Mouse (Mus musculus) gonadal fat pad, adult 2 months (tissue): ENCODE results near the gene Trappc6a. TPM values are rescaled to one million over a fixed set of nuclear protein-coding genes. Genes with fewer than 3 reads are reported as not detected.

ENCODE experiments used
- DNase-seq: peaks from one replicate; pipeline ENCODE4 v3.0.0-alpha.2; 2012; ENCODE audit warnings: low read depth
- polyA plus RNA-seq: library from polyadenylated mRNA; depleted of rRNA; stranded (reverse); fragments of >200 nt; gene quantifications from 2 replicates; pipeline ENCODE4 v1.2.3, GENCODE M21; 2012; rRNA removed

The Trappc6a gene
- polyA plus RNA-seq, 1 experiment = 128 TPM

- no peak for DNase-seq
Measured at GRCm38 (mm10) chr7:19561431-19561764, 53.2 kb downstream of the Trappc6a start.

GRCm38 (mm10) chr7:19561765-19562642 is 53.8 kb downstream of the Trappc6a start:
- DNase-seq = no peak

- DNase-seq = no peak
Measured at GRCm38 (mm10) chr7:19562643-19563410, 54.6 kb downstream of the Trappc6a start, which contains the start of gene Ppp1r37. Gene Ppp1r37 (minus strand): TSS chr7:19563076.

GRCm38 (mm10) chr7:19563884-19564283 is 55.7 kb downstream of the Trappc6a start:
- DNase-seq = no peak

GRCm38 (mm10) chr7:19564455-19564854 is 56.3 kb downstream of the Trappc6a start:
- no peak for DNase-seq

Other genes starting within 250 kb of the Trappc6a start
- gene Vasp, start 236.6 kb upstream of the Trappc6a start, polyA plus RNA-seq = 61.0 and 82.5 TPM in 2 replicates
- gene Ppm1n, start 228.3 kb upstream of the Trappc6a start, polyA plus RNA-seq = not detected in 2 replicates
- 30.6 and 59.5 TPM in 2 replicates for gene Rtn2, start 225.8 kb upstream of the Trappc6a start, polyA plus RNA-seq
- gene Fosb, start 198.3 kb upstream of the Trappc6a start, polyA plus RNA-seq = 0.89 and 1.1 TPM in 2 replicates
- 49.0 and 57.8 TPM in 2 replicates for gene Ercc1, start 163.6 kb upstream of the Trappc6a start, polyA plus RNA-seq
- gene Cd3eap, start 148.9 kb upstream of the Trappc6a start, polyA plus RNA-seq = 4.5 and 5.3 TPM in 2 replicates
- 13.3 and 14.8 TPM in 2 replicates for gene Ppp1r13l, start 148.6 kb upstream of the Trappc6a start, polyA plus RNA-seq
- 32.0 and 47.0 TPM in 2 replicates for gene Ercc2, start 126.4 kb upstream of the Trappc6a start, polyA plus RNA-seq
- gene Klc3, start 104.3 kb upstream of the Trappc6a start, polyA plus RNA-seq = 20.9 and 27.8 TPM in 2 replicates
- gene Ckm, start 103.6 kb upstream of the Trappc6a start, polyA plus RNA-seq = 37.3 and 62.7 TPM in 2 replicates
- 12.1 and 12.3 TPM in 2 replicates for gene Mark4, start 49.6 kb upstream of the Trappc6a start, polyA plus RNA-seq
- gene Exoc3l2, start 45.1 kb upstream of the Trappc6a start, polyA plus RNA-seq = 5.1 and 5.3 TPM in 2 replicates
- 10.9 TPM in 2 replicates for gene Bloc1s3, start within 50 bp of the Trappc6a start, polyA plus RNA-seq
- 0.35 and 0.56 TPM in 2 replicates for gene Nkpd1, start 9.4 kb downstream of the Trappc6a start, polyA plus RNA-seq
- gene Ppp1r37, start 54.7 kb downstream of the Trappc6a start, polyA plus RNA-seq = 104 and 109 TPM in 2 replicates
- gene Zfp296, start 68.9 kb downstream of the Trappc6a start, polyA plus RNA-seq = 2.0 and 2.7 TPM in 2 replicates
- gene Gemin7, start 69.2 kb downstream of the Trappc6a start, polyA plus RNA-seq = 70.7 and 100 TPM in 2 replicates
- gene Clasrp, start 96.1 kb downstream of the Trappc6a start, polyA plus RNA-seq = 56.3 and 60.1 TPM in 2 replicates
- gene Relb, start 121.0 kb downstream of the Trappc6a start, polyA plus RNA-seq = 21.9 and 23.9 TPM in 2 replicates
- gene Clptm1, start 156.6 kb downstream of the Trappc6a start, polyA plus RNA-seq = 152 and 174 TPM in 2 replicates
- gene Apoc2, start 169.5 kb downstream of the Trappc6a start, polyA plus RNA-seq = 2.1 and 4.1 TPM in 2 replicates
- not detected in 2 replicates for gene Gm44805, start 173.0 kb downstream of the Trappc6a start, polyA plus RNA-seq
- 8.7 and 13.2 TPM in 2 replicates for gene Apoc4, start 173.1 kb downstream of the Trappc6a start, polyA plus RNA-seq
- gene Apoc1, start 184.3 kb downstream of the Trappc6a start, polyA plus RNA-seq = 90.2 and 97.7 TPM in 2 replicates
- gene Apoe, start 190.8 kb downstream of the Trappc6a start, polyA plus RNA-seq = 3,227 and 3,747 TPM in 2 replicates
- gene Tomm40, start 207.0 kb downstream of the Trappc6a start, polyA plus RNA-seq = 71.5 and 78.9 TPM in 2 replicates
- 47.6 and 48.5 TPM in 2 replicates for gene Nectin2, start 242.1 kb downstream of the Trappc6a start, polyA plus RNA-seq